Mouse (Mus musculus) retina, embryonic 14.5 days (tissue): ENCODE results near the gene Efcab5.
"Not testable (repeated sequence)": the region's sequence is repeated elsewhere in the genome, so short reads cannot be mapped to it uniquely, and the experiment has no call there.

ENCODE experiments used
- DNase-seq: peaks from one replicate; pipeline ENCODE4 v3.0.0-alpha.2; 2015; ENCODE audit warnings: low spot score

The Efcab5 gene

DNA sequence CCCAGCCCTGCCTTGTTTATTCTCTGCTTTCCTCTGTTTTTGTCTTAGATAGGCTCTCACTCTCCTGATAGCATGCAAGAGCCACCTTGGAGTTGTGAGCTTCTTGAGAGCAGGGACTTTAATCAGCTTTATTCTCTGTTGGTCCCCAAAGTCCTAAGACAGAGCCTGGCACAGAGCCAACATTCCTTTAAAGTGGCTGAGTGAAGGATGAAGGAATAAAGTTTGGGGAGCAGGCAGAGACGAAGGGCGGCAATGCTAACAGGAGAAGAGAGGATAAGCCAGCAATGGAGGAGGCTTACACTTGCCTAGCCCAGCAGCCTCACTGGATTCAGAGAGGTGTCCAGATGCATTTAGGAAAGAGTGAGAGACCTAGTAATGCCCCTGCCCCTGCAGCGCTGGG is 92.2 kb downstream of the Efcab5 start:
- no peak for DNase-seq

DNA sequence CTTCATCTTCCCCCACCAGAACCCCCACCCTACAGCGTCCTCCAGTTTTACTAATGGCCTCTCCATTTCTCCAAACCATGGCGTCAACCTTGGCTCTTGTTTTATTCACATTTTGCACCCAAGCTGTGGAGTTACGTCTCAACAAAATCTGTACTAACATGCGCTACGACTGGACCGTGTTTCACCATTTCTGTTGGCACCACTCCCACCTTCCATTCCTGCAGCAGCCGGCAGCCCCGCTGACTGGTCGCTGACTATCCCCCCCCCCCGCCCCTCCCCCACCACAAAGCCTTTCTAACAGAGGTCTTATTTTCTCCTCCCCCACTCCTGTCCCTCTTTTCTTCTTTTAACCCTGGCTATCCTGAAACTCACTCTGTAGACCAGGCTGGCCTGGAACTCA is 93.6 kb downstream of the Efcab5 start:
- DNase-seq = no peak

DNA sequence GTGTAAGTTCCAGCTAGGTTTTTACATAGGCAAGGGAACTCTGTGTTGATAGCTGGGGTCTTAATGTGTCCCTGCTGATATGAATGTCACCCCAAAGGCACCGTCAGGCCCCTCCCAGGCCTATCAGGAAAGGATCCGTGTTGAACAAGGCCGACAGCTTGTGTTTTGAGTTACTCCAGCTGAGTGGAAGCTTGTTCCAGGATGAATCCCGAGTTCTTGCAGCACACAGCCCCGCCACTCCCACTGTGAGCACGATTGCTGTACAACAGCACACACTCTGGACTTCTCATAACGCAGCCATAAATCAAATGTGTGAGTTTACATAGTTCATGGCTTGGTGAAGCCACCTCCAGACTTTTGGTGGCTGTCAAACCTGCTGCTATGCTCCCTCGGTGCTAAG is 94.6 kb downstream of the Efcab5 start:
- no peak for DNase-seq

DNA sequence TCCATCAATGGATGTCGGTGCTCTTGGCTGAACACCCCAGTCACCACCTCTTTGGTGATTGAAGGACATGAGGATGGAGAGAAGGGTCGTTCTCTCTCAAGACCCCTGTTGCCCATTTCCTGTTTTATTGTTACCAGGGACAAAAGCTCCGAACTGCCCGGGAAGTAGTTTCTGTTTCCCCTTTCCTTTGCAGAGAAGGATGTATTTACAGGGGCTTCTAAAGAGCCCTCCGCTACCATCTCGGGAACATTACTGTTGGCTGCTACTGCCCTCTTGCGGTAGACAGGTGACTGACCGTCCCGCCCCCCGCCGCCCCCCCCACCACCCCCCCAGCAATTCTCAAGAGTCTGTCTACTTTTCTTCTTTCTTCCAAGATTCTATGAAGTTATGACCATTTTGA is 95.6 kb downstream of the Efcab5 start:
- peak; percentile 74 for DNase-seq

DNA sequence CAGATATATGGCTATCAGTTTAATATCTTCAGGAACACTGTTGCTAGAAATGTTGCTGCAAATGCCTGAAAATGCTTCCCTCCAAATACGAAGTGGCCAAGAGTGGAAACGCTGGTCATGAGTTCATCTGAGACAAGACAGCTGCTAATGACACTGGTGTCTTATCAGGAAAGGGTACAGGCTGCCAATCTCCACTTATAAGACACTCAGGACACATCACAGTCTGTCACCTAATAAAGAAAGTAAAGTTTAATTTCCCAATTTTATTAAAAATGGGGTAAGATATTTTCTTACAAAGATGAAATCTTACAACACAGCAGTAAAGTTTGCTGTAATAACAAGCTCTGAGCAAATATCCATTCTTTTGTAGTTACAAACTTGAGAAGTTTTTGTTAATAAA is 99.6 kb downstream of the Efcab5 start:
- DNase-seq = no peak

DNA sequence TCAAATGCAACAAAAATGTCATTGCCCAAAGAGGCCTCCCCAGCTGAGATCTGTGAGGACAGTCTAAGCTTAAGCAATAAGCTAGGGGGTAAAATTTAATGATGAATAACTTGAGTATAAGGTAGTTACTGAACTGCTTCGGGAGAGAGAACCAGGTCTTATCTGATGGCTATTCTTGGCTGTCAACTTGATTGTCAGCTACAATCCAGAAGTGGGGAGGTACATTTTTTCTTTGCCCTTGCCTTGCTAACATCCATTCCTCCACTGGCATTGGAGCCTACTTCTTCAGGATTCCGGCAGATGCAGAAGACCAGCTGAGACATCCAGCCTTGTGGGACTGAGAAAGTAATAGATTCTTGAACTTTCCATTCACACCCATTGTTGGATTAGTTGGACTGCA is 101.8 kb downstream of the Efcab5 start:
- DNase-seq = no peak

DNA sequence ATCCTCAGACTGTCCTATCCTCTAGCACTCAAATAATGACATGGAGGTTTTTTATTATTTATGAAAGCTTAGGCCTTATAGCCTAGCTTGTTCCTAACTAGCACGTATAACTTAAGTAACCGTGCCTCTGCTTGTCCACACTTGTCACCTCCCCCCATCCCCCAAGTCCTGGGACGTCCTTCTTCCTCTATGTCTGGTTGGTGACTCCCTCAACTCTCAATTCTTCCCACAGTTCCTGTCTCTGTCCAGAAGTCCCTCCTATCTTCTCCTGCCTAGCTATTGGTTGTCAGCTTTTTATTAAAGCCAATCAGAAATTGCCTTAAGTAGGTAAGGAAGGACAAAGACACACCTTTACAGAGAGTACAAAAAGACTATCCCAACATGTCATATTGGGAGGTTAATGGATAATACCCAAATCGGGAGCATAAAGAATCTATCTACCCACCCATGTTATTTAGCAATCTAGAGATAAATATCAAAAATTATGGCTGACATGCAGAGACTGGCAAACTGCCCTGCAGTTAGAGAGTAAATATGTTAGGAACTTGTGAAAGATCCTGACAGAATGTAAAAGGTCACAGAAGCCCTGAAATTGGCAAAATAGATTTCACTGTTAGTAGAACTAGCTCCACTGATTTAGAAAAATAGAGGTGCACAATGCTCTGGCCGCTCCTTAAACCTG is 104.6 kb downstream of the Efcab5 start:
- DNase-seq = no peak

DNA sequence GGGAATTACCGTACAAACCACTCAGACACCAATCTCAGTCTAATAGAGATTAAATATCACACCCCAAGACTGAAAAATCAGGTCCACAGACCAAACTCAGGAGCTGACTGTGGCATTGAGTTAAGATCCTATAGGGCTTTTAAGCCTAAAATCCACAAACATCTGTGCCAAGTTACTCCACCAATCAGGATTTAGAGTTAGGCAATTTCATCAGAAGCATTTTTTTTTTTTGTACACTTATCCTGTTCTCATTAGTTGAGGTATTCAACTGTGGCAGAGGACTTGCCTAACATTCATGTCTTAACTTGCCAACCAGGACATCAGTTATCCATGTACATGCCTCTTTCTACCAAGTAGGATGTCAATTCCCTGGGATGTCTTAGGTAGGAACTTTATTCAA is 109.4 kb downstream of the Efcab5 start:
- no peak for DNase-seq

DNA sequence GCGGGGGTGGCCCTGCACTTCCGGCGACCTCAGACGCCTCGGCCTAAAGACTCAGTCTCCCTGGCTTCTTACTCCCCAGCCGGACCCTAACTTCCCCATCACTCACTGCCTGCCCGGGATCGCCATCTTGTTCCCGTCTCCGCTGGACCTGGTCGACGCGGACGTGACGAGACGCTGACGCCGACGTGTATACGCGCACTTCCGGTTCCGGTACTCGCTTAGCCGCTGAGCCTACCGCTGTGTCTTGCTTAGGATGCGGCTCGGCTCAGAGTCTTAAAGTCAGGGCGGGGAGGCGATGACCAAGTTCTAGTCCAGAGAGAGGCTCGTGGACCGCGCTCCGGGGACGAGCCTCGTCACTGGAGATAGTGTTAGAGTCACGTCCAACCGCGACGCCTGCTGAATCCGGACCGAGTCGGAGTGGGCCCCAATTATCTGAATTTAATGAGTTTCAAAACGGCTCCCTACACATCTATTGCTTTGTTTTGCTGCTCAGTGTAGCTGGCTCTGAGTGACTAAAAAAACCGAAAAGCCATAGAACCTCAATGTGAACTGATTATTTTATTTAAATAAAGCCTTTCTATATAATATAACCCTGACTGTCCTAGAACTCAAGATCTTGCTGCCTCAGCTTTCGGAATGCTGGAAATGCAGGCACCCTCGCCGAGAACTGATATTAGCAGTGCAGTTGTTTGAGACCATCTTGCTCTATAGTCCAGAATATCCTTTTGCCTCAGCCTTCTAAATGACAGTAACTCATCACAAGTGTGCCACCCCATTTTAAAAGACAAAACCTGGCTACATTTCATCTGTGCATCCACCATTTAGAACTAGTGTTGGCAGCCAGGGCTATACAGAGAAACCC is 110.3 kb downstream of the Efcab5 start, which contains the start of gene Nsrp1:
Gene Nsrp1, minus strand, starts transcription at position 163 of the 862 bp plus-strand sequence.
- DNase-seq = peak; percentile 94

DNA sequence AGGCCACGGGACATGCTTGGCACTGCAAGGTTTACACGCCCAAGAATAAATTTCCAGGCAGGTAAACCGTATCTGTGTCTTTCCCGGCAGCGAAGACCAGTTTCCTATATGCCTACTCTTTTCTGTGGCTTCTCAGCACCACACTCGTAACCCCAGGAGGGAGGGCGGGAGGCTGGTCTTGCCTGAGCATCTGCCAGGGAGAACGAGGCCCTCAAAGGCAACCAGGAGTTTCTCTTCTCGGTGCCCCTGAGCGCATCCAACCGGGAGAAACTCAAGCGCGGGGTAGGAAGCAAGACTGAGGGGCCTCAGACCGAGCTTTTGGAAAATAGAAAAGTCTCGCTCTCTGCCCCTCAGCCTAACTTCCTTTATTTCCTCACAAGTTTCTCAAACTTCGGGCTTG is 111.0 kb downstream of the Efcab5 start:
- DNase-seq = peak; percentile 24

DNA sequence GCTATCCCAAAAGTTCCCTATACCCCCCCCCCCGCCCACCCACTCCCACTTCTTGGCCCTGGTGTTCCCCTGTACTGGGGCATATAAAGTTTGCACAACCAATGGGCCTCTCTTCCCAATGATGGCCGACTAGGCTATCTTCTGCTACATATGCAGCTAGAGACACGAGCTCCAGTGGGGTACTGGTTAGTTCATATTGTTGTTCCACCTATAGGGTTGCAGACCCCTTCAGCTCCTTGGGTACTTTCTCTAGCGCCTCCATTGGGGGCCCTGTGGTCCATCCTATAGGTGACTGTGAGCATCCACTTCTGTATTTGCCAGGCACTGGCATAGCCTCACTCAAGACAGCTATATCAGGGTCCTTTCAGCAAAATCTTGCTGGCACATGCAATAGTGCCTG is 111.4 kb downstream of the Efcab5 start:
- DNase-seq = not testable (repeated sequence)

DNA sequence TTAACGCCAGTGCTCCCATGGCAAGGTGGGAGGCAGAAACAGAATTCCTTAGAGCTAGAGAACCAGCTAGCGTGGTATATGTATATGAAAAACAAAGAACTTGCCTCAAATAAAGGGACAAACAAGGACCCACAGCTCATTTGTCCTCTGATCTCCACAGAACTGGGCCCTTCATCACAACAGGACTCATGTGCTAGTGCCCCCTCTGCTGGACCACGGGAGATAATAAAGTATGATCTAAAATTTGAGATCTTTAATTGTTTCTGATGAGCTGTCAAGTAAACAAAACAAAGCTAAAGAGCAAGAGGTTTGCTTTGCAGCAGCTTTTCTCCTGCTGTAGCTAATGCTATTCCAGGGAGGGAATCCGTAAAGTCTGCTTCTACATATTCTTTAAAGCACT is 118.0 kb downstream of the Efcab5 start:
- peak; percentile 45 for DNase-seq

DNA sequence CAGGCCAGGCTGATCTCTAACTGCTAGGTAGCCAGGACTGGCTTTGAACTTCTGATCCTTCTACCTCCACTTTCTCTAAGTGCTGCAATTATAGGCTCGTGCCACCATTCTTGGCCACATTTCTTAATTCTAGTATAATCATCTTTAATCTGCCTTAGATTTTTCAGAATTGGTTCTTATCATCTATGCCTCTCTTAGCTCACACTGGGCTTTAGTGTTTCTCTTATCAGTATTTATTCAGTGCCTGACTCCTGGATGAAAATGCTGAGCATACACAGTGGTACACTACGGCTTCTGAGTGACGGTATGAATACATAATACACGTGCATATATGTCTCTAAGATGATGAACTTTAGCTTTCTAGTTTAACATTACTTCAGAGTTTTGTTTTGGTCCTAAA is 119.9 kb downstream of the Efcab5 start:
- no peak for DNase-seq

DNA sequence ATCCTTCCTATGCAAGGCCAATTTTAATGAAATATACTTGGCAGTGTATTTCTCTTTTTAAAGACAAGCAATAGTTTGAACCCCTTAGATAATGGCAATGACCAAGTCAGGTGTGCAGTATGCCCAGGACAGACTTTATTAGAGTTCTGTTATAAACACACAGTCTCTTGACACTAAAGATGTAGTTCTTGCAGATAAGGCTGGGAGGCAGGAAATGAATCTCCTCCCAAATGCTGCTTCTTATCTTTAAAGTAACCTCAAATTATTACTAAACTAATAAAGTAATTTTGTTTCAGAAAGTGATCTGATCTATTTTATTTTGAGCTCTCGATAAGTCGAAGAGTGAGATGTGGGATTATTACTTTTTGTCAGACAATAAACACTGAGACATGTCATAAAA is 125.4 kb downstream of the Efcab5 start:
- no peak for DNase-seq

DNA sequence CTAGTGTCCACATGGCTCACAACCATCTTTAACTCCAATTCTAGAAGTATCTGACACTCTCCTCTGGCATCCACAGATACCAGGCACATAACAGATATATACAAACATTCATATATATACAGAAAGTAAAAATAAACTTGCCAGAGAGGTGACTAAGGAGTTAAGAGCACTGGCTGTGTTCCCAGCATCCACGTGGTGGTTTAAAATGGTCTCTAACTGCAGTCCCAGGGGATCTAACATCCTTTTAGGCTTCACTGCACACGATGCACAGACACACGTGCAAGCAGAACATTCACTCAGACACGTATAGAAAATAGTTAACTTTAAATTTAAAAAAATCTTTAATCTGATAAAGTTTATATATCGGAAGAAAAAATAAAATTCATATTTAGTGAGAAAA is 126.8 kb downstream of the Efcab5 start:
- DNase-seq = peak; percentile 29

DNA sequence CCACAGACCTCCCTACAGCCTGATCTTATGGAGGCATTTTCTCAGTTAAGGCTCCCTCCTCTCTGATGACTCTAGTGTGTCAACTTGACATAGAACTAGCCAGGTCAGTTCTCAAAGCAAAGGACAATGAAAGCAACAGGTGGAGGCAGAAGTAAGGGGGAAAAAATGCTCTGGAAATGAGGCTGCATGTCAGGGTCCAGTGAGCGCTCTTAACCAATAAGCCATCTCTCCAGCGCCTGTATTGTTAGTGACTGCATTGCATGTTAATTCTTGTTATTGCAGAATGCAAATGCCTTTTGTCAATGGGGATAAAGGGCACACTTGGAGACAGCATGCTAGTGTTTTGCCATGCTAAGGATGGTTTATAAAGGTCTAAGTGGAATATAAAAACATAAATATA is 146.0 kb downstream of the Efcab5 start:
- DNase-seq = no peak

DNA sequence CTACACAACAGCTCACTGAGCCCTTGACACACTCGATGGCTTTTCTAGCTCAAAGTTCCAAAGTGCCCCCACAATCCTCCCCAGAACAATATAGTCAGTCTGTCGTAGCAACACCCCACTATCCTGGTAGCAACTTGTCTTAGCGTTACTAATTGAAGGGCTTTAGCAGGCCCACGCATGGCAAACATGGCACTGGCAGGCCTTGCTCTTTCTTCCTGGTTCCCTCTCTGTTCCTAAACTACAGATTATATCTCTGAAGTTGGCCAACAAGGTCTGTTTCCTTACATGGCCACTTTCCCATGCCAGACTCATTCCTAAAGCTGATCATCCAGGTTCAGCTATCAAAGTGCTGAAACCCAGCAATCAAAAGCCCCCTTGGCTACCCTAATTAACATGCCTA is 146.9 kb downstream of the Efcab5 start:
- DNase-seq = no peak
